Mouse (Mus musculus): ENCODE results near the gene Chn1.
A peak's percentile ranks its signal among the peaks of the same experiment; 100 is the strongest.
"Not testable (repeated sequence)": the region's sequence is repeated elsewhere in the genome, so short reads cannot be mapped to it uniquely, and the experiment has no call there.

The Chn1 gene

DNA sequence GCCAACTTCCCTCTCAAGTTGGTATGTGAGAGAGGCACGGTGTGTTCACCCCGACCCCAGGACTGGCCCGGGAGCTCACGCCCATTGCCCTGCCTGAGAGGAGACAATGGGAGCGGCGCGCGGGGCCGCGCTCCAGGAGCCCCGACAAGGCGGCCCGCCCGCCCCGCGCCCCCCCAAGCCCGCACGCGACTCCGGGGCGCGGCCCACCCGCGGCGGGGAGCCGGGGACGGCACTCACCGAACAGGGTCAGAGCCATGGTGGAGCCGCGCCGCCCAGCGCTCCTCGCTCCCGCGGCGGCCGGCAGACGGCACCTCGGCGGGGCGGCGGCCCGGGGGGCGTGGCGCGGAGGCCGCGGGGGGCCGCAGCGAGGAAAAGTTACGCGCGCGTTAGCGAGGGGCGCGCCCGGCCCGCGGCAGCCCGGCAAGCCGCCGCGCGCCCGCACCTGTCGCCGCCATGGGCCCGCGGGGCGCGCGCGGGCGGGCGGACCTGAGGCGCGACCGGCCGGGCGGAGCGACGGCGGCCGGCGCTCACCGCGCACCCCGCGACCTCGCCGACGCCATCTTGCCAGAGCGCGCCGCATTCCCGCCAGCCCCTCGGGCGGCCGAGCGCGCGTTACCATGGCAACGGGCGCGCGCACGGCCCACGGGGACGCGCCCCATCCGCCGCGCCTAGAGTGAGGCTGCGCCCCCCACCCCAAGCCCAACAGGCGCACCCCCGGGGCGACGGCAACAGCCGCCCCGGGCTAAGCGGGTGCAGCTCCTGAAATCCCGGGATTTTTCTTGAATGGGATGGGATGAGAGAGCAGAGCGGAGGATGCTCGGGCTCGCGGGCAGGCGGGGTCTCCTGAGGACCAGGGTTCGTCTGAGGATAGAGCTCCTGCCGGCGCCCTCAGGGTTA, at the start of gene Chn1:
Chn1 (minus strand) TSS at position 561 of the 897 bp plus-strand sequence.
- peak; percentile 51 for DNase-seq (ENCODE audit: low spot score)

DNA sequence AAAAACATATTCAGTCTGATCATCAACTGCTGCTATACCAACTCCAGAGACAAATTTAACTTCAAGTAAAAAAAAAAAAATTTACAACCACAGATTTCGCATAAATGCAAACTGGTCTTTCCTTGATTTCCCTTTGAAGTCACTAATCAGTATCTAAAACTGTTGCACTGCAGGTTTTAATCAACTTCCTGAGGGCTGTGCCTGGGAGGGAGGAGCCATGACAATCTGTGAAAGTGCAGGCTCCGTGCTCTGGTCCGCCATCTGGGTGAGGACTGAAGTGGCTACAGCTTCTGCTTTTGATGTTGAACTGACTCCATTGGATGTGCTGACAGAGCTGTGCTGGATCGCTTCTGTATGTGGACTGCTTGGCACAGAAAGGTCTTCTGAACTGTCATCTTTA, 43.6 kb upstream of the Chn1 start:
- DNase-seq (ENCODE audit: low spot score): no peak

DNA sequence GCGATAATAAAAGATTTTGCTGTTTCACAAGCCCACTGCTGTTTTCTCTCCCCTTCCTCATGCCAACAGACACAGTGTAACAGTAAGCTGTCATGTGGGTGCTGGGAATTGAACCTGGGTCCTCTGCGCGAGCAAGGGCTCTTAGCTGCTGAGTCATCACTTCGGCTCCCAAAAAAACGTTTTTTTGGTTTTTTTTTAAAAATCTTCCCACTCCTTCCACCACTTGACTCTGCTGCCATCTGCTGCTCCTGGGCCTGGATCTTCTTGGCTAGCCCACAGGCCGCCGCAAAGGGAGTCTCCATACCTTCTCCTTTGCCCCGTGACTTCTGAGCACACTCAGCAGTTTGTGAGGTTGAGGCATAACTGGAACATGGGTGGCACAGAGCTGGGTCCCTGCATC, 32.5 kb upstream of the Chn1 start:
- no peak for DNase-seq (ENCODE audit: low spot score)

DNA sequence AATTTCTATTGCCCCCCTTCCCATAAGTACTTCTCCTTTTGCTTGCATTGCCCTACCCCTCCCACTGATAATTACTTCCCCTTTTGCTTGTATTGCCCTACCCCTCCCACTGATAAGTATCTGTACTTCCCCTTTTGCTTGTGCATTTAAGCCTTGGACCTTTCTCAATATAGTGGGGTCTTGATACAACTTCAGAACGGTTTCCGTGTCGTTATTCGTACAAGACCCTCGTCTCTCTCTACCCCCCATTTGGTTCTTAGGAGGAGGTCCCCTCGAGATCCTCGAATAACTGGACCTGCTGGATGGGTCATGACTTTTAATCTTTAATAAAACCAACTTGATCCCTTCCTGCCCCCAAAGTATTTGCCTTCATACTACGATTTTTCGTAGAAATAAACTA, 25.0 kb upstream of the Chn1 start:
- not testable (repeated sequence) for DNase-seq (ENCODE audit: low spot score)

DNA sequence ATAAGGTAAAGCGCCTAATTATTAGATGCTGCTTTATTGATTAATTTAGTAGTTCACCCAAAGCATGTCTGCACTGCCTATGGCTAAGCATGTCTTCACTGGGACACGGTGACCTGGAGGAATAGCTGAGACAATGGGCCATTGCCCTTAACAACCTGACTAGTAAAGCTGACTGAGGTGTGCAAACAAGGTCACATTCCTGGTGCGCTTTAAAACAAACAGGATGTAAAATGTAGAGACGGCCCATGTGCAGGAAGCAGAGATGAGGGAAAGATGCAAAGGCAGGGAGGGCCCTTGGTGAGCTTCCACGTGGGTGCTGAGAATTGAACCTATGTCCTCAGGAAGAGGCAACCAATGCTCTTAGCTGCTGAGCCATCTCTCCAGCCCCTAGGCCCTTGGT, 23.6 kb upstream of the Chn1 start:
- DNase-seq (ENCODE audit: low spot score): no peak

DNA sequence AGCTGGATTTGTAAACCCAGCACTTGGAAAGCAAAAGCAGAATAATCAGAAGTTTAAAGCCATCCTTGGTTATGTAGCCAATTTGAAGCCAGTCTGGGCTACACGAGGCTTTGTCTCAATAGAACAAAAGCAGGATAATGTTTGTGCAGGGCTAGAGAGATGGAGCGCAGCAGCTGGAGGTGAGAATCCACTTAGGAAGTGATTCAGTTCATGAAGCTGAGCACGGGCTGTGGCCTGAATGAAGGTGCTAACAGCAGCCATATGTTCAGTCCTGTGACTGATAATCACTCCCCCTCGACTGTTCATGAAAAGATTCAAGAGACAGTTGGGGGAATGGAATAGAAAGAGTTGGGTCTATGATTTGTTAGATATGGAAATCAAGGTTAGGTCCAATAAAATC, 23.0 kb upstream of the Chn1 start:
- no peak for DNase-seq (ENCODE audit: low spot score)

DNA sequence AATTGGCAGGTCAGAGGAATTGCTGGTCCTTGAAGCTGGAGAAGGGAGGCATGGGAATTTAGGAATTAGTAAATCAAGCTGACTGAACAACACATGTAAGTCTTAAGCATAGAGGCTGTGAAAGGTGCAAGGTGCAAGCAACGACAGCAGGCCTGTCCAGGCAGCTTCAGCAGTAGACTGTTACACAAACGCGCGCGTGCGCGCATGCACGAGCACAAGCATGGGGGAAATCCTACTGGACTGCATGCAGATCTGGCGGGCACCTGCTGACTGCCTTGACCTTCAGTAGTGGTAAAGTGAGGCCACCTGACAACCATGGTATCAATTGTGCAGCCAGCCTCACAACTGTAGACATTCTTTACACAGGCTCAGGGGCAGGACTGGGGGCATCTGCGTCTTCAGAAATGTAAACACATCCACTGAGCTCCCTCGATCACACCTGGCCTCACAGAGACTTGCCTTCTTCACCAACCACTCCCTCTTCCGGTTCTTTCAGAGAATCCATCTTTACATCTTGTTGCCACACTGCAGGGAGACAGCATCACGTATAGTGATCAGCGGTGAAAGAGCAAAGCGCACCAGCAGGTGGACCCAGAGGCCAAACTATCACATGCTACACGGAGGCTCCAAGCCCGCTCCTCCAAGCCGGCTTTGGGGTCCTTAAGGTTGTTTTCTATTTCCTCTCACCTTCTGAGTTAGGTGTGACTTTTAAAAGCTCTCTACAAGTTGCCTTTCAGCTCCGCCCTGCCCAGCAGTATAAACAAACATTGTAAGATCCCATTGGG, 16.9 kb upstream of the Chn1 start:
- DNase-seq (ENCODE audit: low spot score): no peak

DNA sequence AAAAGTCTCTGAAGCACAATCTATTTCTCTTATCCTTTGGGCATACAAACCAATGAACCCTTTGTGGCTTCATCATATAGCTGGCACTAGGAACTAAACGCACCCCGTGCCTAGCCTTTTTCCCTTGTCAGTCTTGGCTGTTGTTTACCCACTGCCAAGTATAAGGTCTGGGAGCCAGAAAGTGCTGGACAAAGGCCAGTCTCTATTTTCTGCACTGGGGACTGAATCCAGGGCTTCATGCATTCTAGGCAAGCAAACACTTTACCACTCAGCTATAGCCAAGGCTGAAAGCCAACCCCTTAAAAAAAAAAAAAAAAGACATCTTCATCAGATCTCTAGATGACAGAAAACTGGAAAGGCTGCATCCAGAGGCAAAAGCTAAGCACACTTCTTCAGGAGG, 15.2 kb upstream of the Chn1 start:
- DNase-seq (ENCODE audit: low spot score): no peak

DNA sequence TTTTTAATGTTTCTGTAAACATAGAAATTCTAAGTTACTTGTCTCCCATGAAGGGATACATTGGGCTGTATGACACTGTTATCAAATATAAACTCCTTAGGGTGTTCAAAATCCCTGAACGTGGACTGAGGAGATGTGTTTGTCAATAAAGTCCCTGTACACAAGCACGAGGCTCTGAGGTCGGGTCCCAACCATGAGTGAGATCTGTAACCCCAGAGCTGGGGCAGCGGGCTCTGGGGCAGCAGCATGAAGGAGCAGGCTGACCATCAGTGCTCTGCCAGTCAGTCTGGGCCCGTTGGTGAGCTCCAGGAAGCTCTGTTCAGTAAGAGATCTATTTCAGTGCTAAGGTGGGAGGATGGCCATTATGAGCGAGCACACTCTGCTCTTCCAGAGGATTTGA, 13.2 kb upstream of the Chn1 start:
- no peak for DNase-seq (ENCODE audit: low spot score)

DNA sequence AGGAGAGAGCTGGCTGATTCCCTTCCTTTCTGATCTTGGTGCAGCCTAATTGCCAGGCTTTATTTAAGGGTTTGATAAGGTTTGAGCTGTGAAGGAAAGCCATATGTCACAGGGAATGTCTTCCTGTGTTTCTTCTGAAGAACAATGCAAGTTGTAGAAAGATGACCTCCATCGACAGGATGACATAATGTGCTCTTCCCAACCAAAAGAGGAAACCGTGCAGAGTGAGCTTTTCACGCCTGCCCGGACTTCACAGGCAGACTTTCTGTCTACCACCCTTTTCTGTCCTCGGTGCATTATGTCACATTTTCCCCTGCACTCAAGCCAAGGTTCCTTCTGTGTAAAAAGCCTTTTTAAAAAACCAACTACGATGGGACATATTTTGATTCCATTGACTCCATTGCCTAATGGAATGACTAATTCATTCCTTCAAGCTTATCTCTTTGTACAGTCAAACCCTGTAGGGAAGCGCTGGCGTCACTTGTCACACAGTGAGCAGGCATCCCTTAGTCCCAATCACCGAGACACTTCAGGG, 7.3 kb upstream of the Chn1 start:
- DNase-seq (ENCODE audit: low spot score): no peak

DNA sequence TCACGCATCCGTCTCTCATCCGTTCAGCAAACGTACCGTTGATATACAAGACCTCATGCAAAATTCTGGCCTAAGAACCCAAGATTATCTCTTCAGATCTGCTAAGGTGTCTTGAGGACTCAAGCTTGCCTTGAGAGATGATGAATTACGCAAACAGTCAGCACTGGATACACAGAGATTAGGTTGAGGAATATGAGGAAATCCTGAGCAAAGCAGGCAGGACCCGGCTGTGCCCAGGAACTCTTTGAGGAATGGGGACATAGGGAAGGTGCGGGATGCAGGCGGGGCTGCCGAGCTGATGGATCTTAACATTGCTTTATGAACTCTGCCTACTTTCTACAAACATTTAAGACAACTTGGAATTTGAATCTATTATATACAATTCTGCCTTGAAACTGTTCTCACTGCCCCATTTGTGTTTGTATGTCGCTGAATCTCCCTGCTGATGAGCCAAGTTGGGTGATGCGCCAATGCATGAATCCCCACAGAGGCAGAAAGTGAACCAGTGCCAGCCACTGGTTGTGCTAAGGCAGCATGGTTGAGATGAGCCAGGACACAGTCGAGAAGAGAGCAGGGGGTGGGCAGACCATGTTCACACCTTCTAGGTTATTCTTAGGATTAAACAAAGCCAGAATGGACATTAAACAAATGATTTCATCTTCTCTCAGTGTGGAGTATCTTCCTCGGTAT, 5.3 kb upstream of the Chn1 start:
- DNase-seq (ENCODE audit: low spot score): no peak

DNA sequence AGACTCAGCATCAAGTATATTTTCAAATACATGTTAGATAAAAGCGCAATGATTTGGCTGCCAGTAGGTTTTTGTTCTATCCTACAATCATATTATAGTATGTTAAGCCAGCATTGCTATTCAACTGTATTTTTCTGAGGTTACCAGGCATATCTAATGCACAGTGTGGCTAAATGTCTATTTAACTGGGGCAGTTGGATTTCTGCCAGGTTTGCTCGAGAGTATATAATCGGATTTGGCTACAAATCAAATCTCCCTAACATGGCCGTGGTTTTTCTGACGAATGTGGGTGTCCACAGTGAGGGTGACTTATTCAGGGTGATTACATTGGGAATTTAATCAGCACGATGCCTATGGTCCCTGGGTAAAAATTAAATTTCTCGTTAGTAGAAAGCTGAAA, 4.7 kb upstream of the Chn1 start:
- DNase-seq (ENCODE audit: low spot score): no peak

DNA sequence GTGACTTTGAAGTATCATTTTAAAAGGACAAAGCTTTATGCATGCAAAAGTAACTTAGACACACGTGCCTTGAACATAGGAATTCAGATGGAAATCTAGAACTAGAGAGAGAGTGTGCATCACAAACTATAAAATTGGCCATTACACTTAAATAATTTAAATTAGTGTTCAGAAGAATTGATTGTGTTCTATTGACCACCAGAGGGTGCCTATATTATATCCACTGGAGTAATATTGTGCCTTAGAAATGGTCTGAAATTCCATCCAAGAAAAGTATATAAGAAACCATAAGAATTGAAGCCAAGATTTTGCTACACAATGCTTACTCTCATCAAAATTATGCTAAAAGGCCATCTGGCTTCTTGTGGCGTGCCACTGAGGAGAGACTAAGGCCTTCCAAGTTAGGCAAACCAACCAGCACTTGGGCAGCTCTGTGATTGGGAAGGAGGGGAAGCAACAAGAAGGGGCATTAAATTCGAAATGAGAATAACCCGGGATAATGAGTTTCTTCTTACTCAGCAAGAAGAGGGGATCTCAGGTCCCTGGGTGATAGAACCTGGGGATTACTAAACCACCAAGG, 4.0 kb upstream of the Chn1 start:
- DNase-seq (ENCODE audit: low spot score): no peak

DNA sequence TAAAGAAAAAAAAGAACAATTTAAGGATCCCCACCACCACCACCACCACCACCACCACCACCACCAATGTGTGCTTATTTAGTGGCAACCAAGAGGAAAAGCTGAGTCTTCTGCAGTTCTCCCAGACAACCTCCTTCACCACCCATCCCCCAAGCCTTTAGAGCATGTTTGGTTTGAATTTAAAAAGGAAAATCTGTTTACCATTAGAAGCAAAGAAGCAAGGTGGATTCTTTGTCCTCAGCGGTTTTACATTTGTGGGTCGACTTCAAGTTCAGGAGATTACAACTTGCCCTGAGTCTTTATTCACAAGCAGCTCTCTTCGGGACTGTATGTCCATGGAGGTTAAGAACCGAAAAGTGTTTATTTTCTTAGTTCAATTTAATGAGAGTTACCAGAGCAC, 1.8 kb upstream of the Chn1 start:
- no peak for DNase-seq (ENCODE audit: low spot score)

DNA sequence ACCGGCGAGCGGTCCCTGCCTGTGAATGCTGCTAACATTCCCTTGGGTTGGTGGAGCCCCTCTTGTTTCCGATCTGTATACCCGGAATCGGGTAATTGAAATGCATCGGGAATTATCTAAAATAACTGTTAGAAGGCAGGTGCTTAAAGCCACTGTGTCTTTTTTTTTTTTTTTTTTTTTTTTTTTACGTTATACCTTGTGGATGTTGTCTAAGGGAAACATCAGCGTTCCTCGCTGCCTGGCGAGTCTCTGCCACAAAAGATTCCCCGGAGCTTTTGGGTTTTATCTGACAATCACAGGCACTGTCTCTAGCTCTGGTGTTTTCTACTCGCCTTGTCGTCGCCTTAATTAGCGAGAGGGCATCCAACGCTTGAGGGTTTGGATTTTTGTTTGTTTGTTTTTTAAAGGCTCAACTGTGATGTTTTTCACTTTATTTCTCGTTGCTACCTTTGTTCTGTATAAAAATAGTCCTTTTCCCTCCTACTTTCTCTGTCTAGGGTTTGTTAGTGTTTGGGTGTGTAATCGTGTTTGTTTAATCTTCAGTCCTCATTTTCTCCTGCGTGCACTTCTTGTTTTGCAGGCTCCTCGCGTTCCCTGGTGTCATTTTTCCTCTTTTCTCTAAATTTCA, 651 bp upstream of the Chn1 start:
- DNase-seq (ENCODE audit: low spot score): no peak

DNA sequence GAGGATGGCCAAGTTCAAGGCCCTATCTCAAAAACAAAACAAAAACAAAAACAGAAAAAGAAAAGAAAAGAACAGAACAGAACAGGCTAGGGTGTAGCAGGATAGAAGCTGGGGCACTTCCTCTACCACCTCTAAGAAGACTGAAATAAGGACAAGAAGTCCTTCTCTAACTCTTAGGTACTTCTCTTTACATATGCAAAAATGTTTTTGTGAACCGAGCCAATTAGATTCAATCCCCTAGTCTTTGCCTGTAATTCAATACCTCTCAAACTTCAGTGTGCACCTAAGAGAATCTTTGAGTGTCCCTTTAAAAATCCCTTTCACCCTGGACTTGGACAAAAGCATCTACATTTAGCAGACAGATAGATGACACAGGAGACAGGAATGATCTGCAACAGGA, 2.2 kb downstream of the Chn1 start:
- no peak for DNase-seq (ENCODE audit: low spot score)

DNA sequence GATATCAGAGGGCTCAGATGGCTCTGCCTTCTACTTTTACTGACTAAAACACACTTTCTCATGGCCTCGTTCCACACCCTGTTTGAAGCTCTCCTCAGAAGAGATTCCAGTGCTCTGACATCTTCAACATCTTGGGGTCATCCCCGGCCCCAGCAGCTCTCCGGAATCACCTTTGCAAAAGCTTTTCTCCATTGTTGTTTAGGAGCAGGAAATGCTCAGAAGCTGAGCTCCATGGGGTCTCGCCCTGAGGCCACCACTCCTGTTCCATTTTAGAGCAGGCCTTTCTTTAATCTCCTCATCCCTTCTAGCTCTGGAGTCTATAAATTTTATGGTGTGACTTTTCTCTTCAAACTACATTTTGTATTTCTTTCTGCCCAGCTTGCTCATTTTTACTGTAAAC, 6.5 kb downstream of the Chn1 start:
- DNase-seq (ENCODE audit: low spot score): no peak

DNA sequence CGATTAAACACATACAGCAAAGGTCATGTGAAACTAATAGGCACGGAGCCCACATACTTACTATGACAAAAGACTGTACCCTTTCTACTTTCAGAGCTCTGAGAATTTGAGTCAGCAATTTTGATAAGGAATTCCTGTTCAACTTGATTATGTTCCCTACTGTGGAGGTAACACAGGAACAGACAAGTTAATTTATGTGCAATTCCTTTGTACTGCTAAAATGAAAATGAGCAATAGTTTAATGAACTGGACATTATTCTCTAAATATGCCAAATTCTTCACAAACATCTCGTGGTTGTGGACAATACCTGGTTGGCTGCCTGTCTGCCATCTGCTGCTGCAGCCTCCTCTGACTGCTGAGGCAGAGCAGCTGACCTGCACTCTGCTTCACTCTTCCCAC, 11.6 kb downstream of the Chn1 start:
- no peak for DNase-seq (ENCODE audit: low spot score)

DNA sequence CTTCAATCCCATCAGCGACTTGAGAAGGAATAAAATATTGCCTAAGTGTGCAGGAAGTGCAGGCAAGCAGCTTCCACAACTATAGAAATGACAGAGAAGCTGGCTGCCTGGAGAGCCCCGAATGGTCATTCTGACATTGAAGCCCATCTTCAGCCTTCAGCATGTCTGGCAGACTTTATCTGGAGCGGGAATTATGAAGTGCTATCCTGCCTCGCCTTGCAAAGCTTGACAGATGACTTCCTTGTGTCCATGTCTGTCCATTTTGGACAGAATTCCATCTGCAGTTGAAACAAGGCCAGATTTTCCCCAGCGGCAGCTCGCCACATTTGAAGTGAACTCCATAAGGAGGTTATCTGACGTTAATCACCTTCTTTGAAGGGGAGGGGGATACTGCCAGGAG, 15.2 kb downstream of the Chn1 start:
- no peak for DNase-seq (ENCODE audit: low spot score)

DNA sequence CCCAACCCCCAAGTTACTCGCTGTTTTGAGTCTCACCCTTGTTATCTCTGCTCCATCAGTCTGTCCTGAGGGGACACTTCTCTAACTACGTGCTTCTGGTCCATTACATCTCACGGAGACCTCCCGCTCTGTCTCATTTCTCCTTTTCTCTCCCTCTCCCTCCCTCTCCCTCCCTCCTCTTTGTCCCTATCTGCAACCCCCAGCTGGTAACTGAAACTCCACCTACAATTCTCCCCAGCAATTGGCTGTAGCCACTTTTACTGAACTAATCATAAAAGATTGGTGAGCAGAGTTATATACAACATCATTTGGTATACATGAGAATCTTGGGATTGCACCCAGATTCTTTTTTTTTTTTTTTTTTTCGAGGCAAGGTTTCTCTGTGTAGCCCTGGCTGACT, 16.1 kb downstream of the Chn1 start:
- no peak for DNase-seq (ENCODE audit: low spot score)

DNA sequence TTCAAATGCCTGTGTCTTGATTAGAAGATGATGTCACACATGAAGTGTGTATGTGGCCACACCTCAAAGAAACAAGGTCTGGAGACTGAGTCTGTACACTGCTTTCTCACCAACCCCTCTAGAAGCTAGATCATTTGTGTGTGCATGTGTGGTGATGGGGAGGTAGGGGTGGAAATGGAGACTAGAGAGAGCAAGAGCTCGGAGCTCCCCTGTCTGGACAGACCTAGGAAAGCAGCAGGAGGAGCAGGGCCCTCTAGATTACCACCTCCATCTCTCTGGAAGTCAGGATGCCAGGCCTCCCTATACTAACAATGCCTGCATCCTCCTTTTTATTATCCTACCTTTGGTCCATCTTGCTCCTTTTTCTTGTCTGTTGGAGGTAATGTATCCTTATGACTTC, 27.8 kb downstream of the Chn1 start:
- no peak for DNase-seq (ENCODE audit: low spot score)

DNA sequence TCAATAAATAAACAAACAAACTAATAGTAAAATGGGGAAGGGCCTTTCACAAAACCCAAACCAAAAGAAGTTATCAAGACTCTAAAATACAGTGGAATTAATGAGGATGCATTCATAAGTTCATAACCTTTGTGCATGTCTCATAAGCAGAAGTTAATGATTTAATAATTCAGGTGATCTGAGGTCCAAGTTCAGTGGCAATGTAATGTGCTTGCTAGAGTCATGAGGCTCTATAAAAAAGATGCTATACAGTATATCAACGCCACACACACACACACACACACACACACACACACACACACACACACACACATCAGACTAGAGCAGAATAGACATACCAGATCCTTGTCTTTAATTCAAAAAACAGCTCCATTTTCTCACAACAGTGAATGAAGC, 28.8 kb downstream of the Chn1 start:
- DNase-seq (ENCODE audit: low spot score): no peak
